ENCODE assay signal across 7 mouse cellular contexts in genomic region chr12:108292419-108292818, GRCm38 (mm10). TPM values are rescaled to one million over a fixed set of nuclear protein-coding genes. Genes with fewer than 3 reads are reported as not detected.
DNase-seq lines count a peak whose midpoint lies in the region; ATAC-seq and TF ChIP-seq lines count a peak whose summit lies in the region.

No protein-coding gene starts in this region.

- no peak overlapping the region for H3K9ac ChIP-seq in embryonic facial prominence, embryonic 14.5 days (ENCODE audit: low read depth, low read length)
- H3K9ac ChIP-seq in neural tube, embryonic 12.5 days = 0 out of 2 replicates have a peak overlapping the region, but pooled peaks have one; percentile 38

- no peak for TF ChIP-seq CTCF in lung, adult 2 months (IDR thresholded peaks at IDR 0.05; ENCODE audit: insufficient read depth, low read length)

- DNase-seq in lung, postnatal 10 days = peak; percentile 55
- DNase-seq in lung, adult 2 months = no peak
- DNase-seq in embryonic facial prominence, embryonic 14.5 days (ENCODE audit: low spot score) = peak; percentile 56
- DNase-seq in limb, embryonic 10.5 days (ENCODE audit: low spot score) = peak; percentile 60
- no peak for DNase-seq in layer of hippocampus, postnatal 25 days (ENCODE audit: extremely low spot score in 1 of 2, low spot score in 1 of 2)

- H3K9me3 ChIP-seq in embryonic facial prominence, embryonic 14.5 days (ENCODE audit: control insufficient read depth, low read length) = no peaks in the 10 kb centered on the region
- no peaks in the 10 kb centered on the region for H3K9me3 ChIP-seq in limb, embryonic 10.5 days (replicated peaks)
- H3K9me3 ChIP-seq in neural tube, embryonic 12.5 days = no peaks in the 10 kb centered on the region

- H3K27me3 ChIP-seq in embryonic facial prominence, embryonic 14.5 days (replicated peaks; ENCODE audit: control insufficient read depth, insufficient read depth, low read length) = no peaks in the 10 kb centered on the region
- peaks cover 27% of the 10 kb centered on the region for H3K27me3 ChIP-seq in limb, embryonic 10.5 days (ENCODE audit: low read depth, poor library complexity, severe bottlenecking)
- 0 out of 2 replicates have a peak, but pooled peaks cover 3% of the 10 kb centered on the region for H3K27me3 ChIP-seq in neural tube, embryonic 12.5 days (replicated peaks)

- no peak for TF ChIP-seq POLR2A in lung, adult 2 months (IDR thresholded peaks at IDR 0.05; ENCODE audit: borderline replicate concordance, extremely low read depth, low read depth, low read length)

- 28% methylated on average over 9 of the region's 9 CpGs for WGBS in lung, adult 2 months
- 14% methylated on average over 9 of the region's 9 CpGs for WGBS in embryonic facial prominence, embryonic 14.5 days
- WGBS in limb, embryonic 10.5 days = 6% methylated on average over 9 of the region's 9 CpGs
- 4% methylated on average over 9 of the region's 9 CpGs for WGBS in neural tube, embryonic 12.5 days

- H3K4me2 ChIP-seq in embryonic facial prominence, embryonic 14.5 days (ENCODE audit: low read depth, low read length) = peak overlapping the region; percentile 23; the same call in 1 of the 2 replicates
- H3K4me2 ChIP-seq in neural tube, embryonic 12.5 days (replicated peaks) = peak overlapping the region; percentile 54

- H3K36me3 ChIP-seq in embryonic facial prominence, embryonic 14.5 days (ENCODE audit: control insufficient read depth, insufficient read depth, low read length) = no peaks in the 10 kb centered on the region
- no peaks in the 10 kb centered on the region for H3K36me3 ChIP-seq in limb, embryonic 10.5 days
- no peaks in the 10 kb centered on the region for H3K36me3 ChIP-seq in neural tube, embryonic 12.5 days

- H3K27ac ChIP-seq in embryonic facial prominence, embryonic 14.5 days (replicated peaks; ENCODE audit: low read depth, low read length) = no peak overlapping the region
- H3K27ac ChIP-seq in limb, embryonic 10.5 days = peak overlapping the region; percentile 46
- no peak overlapping the region for H3K27ac ChIP-seq in neural tube, embryonic 12.5 days

- H3K4me1 ChIP-seq in lung, adult 2 months (ENCODE audit: control insufficient read depth, insufficient read depth, low read length) = no peaks in the 10 kb centered on the region
- H3K4me1 ChIP-seq in embryonic facial prominence, embryonic 14.5 days (ENCODE audit: control insufficient read depth, insufficient read depth, low read length) = peaks cover 9% of the 10 kb centered on the region
- H3K4me1 ChIP-seq in limb, embryonic 10.5 days = peaks cover 18% of the 10 kb centered on the region
- H3K4me1 ChIP-seq in neural tube, embryonic 12.5 days = peaks cover 13% of the 10 kb centered on the region

- ATAC-seq in embryonic facial prominence, embryonic 14.5 days (ENCODE audit: low read depth) = peak; percentile 78
- peak; percentile 89 for ATAC-seq in neural tube, embryonic 12.5 days (ENCODE audit: low FRiP score, low read depth)
- ATAC-seq in monocyte, adult 5-6 weeks (replicated peaks; ENCODE audit: insufficient number of reproducible peaks, low FRiP score, low TSS enrichment, poor library complexity, severe bottlenecking) = no peak

- H3K4me3 ChIP-seq in lung, adult 2 months (replicated peaks; ENCODE audit: extremely low read depth, low read depth, low read length) = no peak overlapping the region
- no peak overlapping the region for H3K4me3 ChIP-seq in embryonic facial prominence, embryonic 14.5 days (ENCODE audit: low read depth, low read length)
- peak overlapping the region; percentile 27 for H3K4me3 ChIP-seq in limb, embryonic 10.5 days
- no peak overlapping the region for H3K4me3 ChIP-seq in neural tube, embryonic 12.5 days

RNA-seq across cellular contexts. Expression of gene Hhipl1, which starts 13.7 kb away (rescaled TPM):
- polyA plus RNA-seq in lung, adult 2 months (2012; rRNA removed) = 1.3 and 1.8 TPM in 2 replicates
- polyA plus RNA-seq in embryonic facial prominence, embryonic 14.5 days (2014; fragmentation: Nextera tagmentation; extraction: Ambion mirVana) = 0.58 and 0.64 TPM in 2 replicates
- 0.06 and 0.21 TPM in 2 replicates for polyA plus RNA-seq in limb, embryonic 10.5 days (2016; fragmentation: Nextera tagmentation; extraction: Ambion mirVana)
- polyA plus RNA-seq in neural tube, embryonic 12.5 days (2016; fragmentation: Nextera tagmentation; extraction: Ambion mirVana) = 2.1 and 2.3 TPM in 2 replicates
- total RNA-seq in monocyte, adult 5-6 weeks (2017) = not detected in 3 replicates
- 1 to 10 TPM; 5.0 to 5.1 TPM for total RNA-seq in layer of hippocampus, postnatal 25 days (2021)

RNA-seq across cellular contexts. Expression of gene Ccdc85c, which starts 17.2 kb away (rescaled TPM):
- 22.2 and 22.5 TPM in 2 replicates for polyA plus RNA-seq in lung, adult 2 months (2012; rRNA removed)
- polyA plus RNA-seq in embryonic facial prominence, embryonic 14.5 days (2014; fragmentation: Nextera tagmentation; extraction: Ambion mirVana) = 4.2 and 4.7 TPM in 2 replicates
- 5.4 and 6.2 TPM in 2 replicates for polyA plus RNA-seq in limb, embryonic 10.5 days (2016; fragmentation: Nextera tagmentation; extraction: Ambion mirVana)
- 14.5 and 20.4 TPM in 2 replicates for polyA plus RNA-seq in neural tube, embryonic 12.5 days (2016; fragmentation: Nextera tagmentation; extraction: Ambion mirVana)
- total RNA-seq in monocyte, adult 5-6 weeks (2017) = 0.32 to 1.4 TPM in 2 of 3 replicates, not detected in the other
- 10 to 100 TPM; 66.6 to 71.3 TPM for total RNA-seq in layer of hippocampus, postnatal 25 days (2021)

RNA-seq across cellular contexts. Expression of gene Cyp46a1, which starts 41.8 kb away (rescaled TPM):
- 1.6 and 3.0 TPM in 2 replicates for polyA plus RNA-seq in lung, adult 2 months (2012; rRNA removed)
- polyA plus RNA-seq in embryonic facial prominence, embryonic 14.5 days (2014; fragmentation: Nextera tagmentation; extraction: Ambion mirVana) = 5.8 and 8.5 TPM in 2 replicates
- polyA plus RNA-seq in limb, embryonic 10.5 days (2016; fragmentation: Nextera tagmentation; extraction: Ambion mirVana) = 1.9 and 2.0 TPM in 2 replicates
- 12.7 and 19.0 TPM in 2 replicates for polyA plus RNA-seq in neural tube, embryonic 12.5 days (2016; fragmentation: Nextera tagmentation; extraction: Ambion mirVana)
- total RNA-seq in monocyte, adult 5-6 weeks (2017) = not detected in 3 replicates
- 100 to 1,000 TPM; 172 to 174 TPM for total RNA-seq in layer of hippocampus, postnatal 25 days (2021)

Comparison
In these comparisons a context has a peak if more than half of its experiments do, and no peak if none do; other contexts are left out.
1. DNase-seq: peak in lung, postnatal 10 days (single experiment), embryonic facial prominence, embryonic 14.5 days (single experiment) and limb, embryonic 10.5 days (single experiment); none in lung, adult 2 months (single experiment) and layer of hippocampus, postnatal 25 days (0 of 2).